Mouse (Mus musculus): ENCODE measurements around the gene Tomm70a.

The Tomm70a gene

DNA sequence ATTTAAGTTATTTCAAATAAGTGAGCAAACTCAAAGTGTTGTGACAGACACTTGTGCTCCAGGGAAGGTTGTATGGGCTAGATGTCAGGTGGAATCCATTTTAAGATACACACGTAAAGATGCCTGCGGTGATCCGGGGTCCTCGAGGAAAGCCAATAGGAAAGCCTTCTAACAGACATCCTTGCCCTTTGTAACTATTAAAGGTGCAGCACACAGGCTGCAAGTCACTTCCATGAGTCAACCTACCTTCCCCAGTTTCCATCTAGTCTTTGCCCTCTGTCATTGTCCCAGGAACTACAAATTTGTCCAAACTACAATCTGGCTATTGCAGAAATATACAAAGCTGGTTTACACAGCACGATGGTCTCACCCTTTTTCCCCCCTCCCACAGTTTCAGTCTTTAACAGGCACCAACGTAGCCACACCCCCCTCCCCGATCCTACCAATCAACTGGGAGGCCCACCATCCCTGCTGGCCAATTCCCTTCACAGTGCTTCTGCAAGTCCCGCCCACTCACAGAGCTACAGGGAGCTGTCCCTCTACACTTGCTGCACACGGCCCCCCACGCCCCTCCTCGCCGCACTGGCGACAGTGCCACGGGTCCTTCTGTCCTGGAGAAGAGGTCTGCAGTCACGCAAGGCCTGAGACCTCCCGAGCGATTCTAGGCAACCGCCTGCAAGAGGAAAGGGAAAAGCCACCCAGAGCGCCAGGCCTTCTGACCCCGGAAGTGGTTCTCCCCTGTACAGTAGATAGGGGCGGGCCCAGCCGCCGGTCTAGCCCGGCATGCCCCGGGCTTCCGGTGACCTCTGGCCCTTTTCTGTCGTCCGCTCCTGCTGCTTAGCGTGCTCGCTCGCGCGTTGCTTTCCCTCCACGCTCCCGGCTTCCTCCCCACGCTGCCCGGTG is at the start of gene Tomm70a:
Gene Tomm70a, plus strand, starts transcription at position 791 of the 903 bp plus-strand sequence.
- DNase-seq (ENCODE audit: extremely low read depth, insufficient read length, low spot score), result peak; percentile 98

DNA sequence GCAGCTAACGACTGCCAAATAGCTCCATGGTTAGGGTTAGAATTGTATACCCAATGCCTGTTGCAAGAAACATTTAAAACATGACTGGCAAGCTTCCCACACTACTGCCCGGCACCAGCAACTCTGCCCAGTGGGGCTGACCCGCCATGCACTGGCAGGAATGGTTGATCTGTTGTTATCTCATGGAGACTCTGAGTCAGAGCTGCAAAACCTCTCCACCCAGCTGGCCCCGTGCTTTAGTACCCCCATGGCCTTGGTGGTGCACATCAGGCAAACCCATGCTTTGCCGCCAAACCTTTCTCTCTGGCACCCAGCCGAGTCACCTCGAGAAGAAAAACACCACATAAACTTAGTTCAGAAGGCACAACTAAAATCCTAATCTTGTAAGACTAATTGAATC is 45.5 kb upstream of the Tomm70a start:
- peak; percentile 9 for DNase-seq (ENCODE audit: extremely low read depth, insufficient read length, low spot score)

GRCm38 (mm10) chr16:57079577-57079976 is 41.9 kb upstream of the Tomm70a start:
- no peak for DNase-seq (ENCODE audit: extremely low read depth, insufficient read length, low spot score)

GRCm38 (mm10) chr16:57092460-57092859 is 29.0 kb upstream of the Tomm70a start:
- no peak for DNase-seq (ENCODE audit: extremely low read depth, insufficient read length, low spot score)

- no peak for DNase-seq (ENCODE audit: extremely low read depth, insufficient read length, low spot score)
Observed at GRCm38 (mm10) chr16:57092911-57093605, 28.4 kb upstream of the Tomm70a start.

- no peak for DNase-seq (ENCODE audit: extremely low read depth, insufficient read length, low spot score)
Observed at GRCm38 (mm10) chr16:57098468-57099144, 22.9 kb upstream of the Tomm70a start.

GRCm38 (mm10) chr16:57099572-57100237 is 21.8 kb upstream of the Tomm70a start:
- DNase-seq (ENCODE audit: extremely low read depth, insufficient read length, low spot score), result no peak

DNA sequence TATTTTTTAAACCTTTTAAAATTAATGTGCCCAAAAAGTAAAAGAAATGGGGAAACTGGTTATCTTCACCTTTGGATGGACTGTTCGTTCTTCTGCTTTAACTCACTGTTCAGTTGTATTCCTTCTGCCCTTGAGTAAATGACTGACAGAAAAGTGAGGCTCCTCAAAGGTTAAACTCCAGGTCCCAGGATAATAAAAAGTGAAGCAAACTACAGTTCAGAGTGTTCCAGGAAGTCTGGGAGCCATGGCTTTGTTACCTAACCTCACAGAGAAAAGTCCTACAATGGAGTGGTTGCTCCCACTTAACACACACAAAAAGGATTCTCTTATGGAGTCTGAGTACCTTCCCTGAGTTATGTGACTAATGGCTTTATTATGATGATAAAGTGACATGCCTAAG is 20.3 kb upstream of the Tomm70a start:
- DNase-seq (ENCODE audit: extremely low read depth, insufficient read length, low spot score), result no peak

DNA sequence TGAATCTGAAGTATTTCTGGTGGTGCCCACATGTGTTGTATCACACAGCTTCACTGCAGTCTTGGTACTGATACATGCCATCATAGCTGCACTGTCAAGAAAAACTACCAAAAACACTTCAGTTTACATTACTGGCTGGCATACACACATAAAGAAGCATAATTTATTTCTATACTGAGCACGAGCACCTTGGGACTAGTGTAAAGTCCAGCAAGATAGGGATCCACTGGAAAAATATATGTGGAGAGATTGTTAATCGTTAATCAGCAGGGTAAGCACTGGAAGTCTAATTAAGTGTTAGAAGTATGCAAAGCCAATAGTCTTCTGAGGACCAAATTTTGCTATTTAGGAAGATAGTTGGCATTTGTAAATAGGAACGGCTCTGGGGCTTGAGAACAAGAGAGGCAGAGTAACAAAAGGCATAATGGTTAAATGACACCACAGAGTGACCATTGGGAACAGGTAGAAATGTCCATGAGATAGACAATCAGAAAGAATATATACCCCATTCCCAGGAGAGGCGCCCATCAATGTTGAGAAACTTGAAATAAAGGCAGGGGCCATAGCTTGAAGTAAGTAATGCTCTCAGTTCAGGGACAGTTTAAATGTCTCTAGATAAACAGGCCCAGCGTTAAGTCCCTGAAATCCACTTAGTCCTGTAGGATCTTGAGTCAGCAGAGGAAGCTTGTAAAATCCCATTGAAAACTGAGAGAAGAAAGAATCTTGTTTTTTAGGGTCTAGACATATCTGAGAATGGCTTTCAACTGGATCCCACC is 15.1 kb upstream of the Tomm70a start:
- no peak for DNase-seq (ENCODE audit: extremely low read depth, insufficient read length, low spot score)

DNA sequence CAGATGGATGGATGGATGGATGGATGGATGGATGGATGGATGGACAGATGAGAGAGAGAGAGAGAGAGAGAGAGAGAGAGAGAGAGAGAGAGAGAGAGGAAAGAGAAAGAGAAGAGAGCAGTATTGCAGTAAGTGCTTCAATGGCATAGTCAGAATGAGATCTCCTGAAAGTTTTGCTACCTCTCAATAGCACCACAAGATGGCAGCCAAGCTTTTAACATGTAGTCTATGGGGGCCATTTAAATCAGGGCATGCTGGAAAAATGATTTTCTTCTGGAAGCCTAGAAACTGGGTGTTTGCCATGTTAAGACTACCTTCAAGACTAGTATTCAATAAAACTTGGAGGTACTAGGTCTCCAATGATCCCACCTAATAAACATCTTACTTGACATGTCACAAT is 5.4 kb upstream of the Tomm70a start:
- no peak for DNase-seq (ENCODE audit: extremely low read depth, insufficient read length, low spot score)

GRCm38 (mm10) chr16:57117562-57117961 is 3.9 kb upstream of the Tomm70a start:
- no peak for DNase-seq (ENCODE audit: extremely low read depth, insufficient read length, low spot score)

- no peak for DNase-seq (ENCODE audit: extremely low read depth, insufficient read length, low spot score)
Observed at GRCm38 (mm10) chr16:57121816-57122415, 413 bp downstream of the Tomm70a start.

- no peak for DNase-seq (ENCODE audit: extremely low read depth, insufficient read length, low spot score)
Observed at GRCm38 (mm10) chr16:57122682-57123445, 1.4 kb downstream of the Tomm70a start.

- no peak for DNase-seq (ENCODE audit: extremely low read depth, insufficient read length, low spot score)
Observed at GRCm38 (mm10) chr16:57126268-57126667, 4.8 kb downstream of the Tomm70a start.

DNA sequence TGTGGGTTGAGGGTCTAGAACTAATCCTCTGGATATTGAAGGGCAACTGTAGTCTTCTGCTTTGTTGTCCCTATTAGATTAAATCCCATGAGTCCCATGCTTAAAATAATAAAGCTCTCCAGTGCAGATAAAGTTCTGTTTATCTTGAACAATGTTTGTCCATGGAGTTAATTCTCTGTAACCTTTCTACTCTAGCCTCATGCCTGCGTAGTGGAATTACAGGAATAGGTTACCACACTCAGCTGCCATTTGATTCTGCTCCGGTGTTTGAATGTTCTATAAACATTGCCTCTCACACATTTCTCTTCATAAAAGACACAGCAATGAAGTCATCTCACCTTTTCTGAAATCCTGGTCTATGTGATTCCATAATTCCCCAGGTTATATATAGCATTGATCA is 6.3 kb downstream of the Tomm70a start:
- no peak for DNase-seq (ENCODE audit: extremely low read depth, insufficient read length, low spot score)

DNA sequence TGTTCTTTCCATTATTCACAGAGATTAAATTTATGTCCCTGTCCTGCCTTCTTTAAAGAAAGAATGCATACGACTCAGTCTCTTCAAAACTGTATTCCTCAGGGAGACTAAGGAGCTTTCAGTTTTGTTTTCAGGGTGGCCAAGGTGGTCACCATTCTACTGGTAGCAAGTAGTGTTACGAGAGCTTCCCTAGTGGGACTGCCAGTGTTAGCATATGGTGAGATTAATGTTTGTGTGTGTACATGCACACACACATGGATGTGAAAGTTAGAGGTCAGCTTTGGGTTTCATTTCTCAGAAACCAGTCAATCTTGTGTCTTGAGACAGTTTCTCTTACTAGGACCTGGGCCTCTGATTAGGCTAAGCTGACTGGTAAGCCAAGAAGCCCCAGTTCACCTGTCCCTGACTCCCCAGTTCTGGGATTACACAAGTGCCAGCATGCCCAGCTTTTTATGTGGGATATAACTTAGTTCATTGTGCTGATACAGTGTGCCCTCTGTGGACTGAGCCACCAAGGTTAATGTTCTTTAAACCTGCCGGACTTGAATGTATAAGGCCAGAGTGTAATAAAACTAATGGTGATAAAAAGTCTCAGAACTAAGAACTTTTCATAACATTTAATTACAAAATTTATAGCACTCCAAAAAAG is 9.4 kb downstream of the Tomm70a start:
- no peak for DNase-seq (ENCODE audit: extremely low read depth, insufficient read length, low spot score)

- DNase-seq (ENCODE audit: extremely low read depth, insufficient read length, low spot score), result no peak
Observed at GRCm38 (mm10) chr16:57131544-57131943, 10.0 kb downstream of the Tomm70a start.

DNA sequence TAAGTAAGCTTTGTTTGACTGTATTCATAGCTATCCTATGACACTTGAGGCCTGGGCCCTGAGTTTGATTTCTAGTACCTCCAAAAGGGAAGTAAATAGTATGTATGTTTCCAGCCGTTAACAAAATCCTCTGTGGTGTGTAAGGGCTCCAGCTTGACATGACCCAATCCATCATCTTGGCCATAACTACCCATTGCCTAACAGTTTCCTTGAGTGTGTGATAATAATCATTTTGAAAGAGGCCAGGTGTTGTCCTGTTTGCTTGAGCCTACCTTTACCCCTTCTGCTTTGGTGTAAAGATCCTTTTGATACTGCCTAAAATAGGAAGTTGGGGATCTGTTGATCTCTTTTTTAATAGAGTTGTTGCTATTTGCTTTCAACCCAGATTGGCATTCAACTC is 10.8 kb downstream of the Tomm70a start:
- no peak for DNase-seq (ENCODE audit: extremely low read depth, insufficient read length, low spot score)

Measured in 3134 (cell line).